In genomic region chr9:120570334-120570725, GRCm38 (mm10) we compare ENCODE assay signal across 8 mouse cellular contexts. TPM values are rescaled to one million over a fixed set of nuclear protein-coding genes. Genes with fewer than 3 reads are reported as not detected.
A peak's percentile ranks its signal among the peaks of the same experiment; 100 is the strongest.
DNase-seq lines count a peak whose midpoint lies in the region; ATAC-seq lines count a peak whose summit lies in the region.

No protein-coding gene starts in this region.

- H3K4me3 ChIP-seq in forebrain, embryonic 15.5 days: peak overlapping the region; percentile 70
- H3K4me3 ChIP-seq in liver, embryonic 15.5 days (replicated peaks): peak overlapping the region; percentile 88

- H3K4me1 ChIP-seq in forebrain, embryonic 15.5 days: peaks cover 21% of the 10 kb centered on the region
- H3K4me1 ChIP-seq in liver, embryonic 15.5 days (replicated peaks): peaks cover 59% of the 10 kb centered on the region

- peak; percentile 30 for DNase-seq in cerebellum, adult 9-11 months
- no peak for DNase-seq in cerebellum, adult 8-10 months
- DNase-seq in 3T3-L1 (ENCODE audit: low read depth, low spot score): peak; percentile 21
- DNase-seq in right cerebral cortex, adult 18-20 months: no peak
- no peak for DNase-seq in cerebellum, postnatal 10 days
- DNase-seq in gastrocnemius, postnatal 4 days (ENCODE audit: low spot score in 2 of 2): no peak

- peak overlapping the region; percentile 87 for H3K4me2 ChIP-seq in forebrain, embryonic 15.5 days (replicated peaks)
- H3K4me2 ChIP-seq in liver, embryonic 15.5 days: peak overlapping the region; percentile 91

- H3K9ac ChIP-seq in forebrain, embryonic 15.5 days (replicated peaks): 0 out of 2 replicates have a peak overlapping the region, but pooled peaks have one; percentile 57
- H3K9ac ChIP-seq in liver, embryonic 15.5 days: peak overlapping the region; percentile 53; the same call in 1 of the 2 replicates

- no peaks in the 10 kb centered on the region for H3K9me3 ChIP-seq in forebrain, embryonic 15.5 days
- no peaks in the 10 kb centered on the region for H3K9me3 ChIP-seq in liver, embryonic 15.5 days (replicated peaks)

- ATAC-seq in forebrain, embryonic 15.5 days (replicated peaks): no peak
- ATAC-seq in liver, embryonic 15.5 days (ENCODE audit: insufficient read depth): no peak

- peaks cover 26% of the 10 kb centered on the region for H3K36me3 ChIP-seq in forebrain, embryonic 15.5 days
- peaks cover 30% of the 10 kb centered on the region for H3K36me3 ChIP-seq in liver, embryonic 15.5 days (replicated peaks)

- H3K27ac ChIP-seq in forebrain, embryonic 15.5 days (replicated peaks): no peak overlapping the region
- peak overlapping the region; percentile 76 for H3K27ac ChIP-seq in liver, embryonic 15.5 days (replicated peaks)

- 63% methylated on average over 2 of the region's 2 CpGs for WGBS in forebrain, embryonic 15.5 days
- WGBS in liver, embryonic 15.5 days (ENCODE audit: insufficient replicate concordance): 46% methylated on average over 2 of the region's 2 CpGs

- H3K27me3 ChIP-seq in forebrain, embryonic 15.5 days: no peaks in the 10 kb centered on the region
- H3K27me3 ChIP-seq in liver, embryonic 15.5 days: no peaks in the 10 kb centered on the region

RNA-seq across cellular contexts. Expression of gene Rpl14, which starts 0.9 kb away (rescaled TPM):
- polyA plus RNA-seq in forebrain, embryonic 15.5 days (2015; fragmentation: Nextera tagmentation; extraction: Ambion mirVana): 406 and 432 TPM in 2 replicates
- 332 and 383 TPM in 2 replicates for polyA plus RNA-seq in liver, embryonic 15.5 days (2015; fragmentation: Nextera tagmentation; extraction: Ambion mirVana)
- 100 to 1,000 TPM; 689 to 696 TPM for total RNA-seq in gastrocnemius, postnatal 4 days (2021)

RNA-seq across cellular contexts. Expression of gene Entpd3, which starts 30.7 kb away (rescaled TPM):
- 1.5 and 1.9 TPM in 2 replicates for polyA plus RNA-seq in forebrain, embryonic 15.5 days (2015; fragmentation: Nextera tagmentation; extraction: Ambion mirVana)
- polyA plus RNA-seq in liver, embryonic 15.5 days (2015; fragmentation: Nextera tagmentation; extraction: Ambion mirVana): 0.14 TPM in 1 of 2 replicates, not detected in the other
- total RNA-seq in gastrocnemius, postnatal 4 days (2021): not detected

Comparison
In these comparisons a context has a peak if more than half of its experiments do, and no peak if none do; other contexts are left out.
1. DNase-seq: peak in cerebellum, adult 9-11 months (single experiment) and 3T3-L1 (single experiment); none in cerebellum, adult 8-10 months (single experiment), right cerebral cortex, adult 18-20 months (single experiment), cerebellum, postnatal 10 days (0 of 2) and gastrocnemius, postnatal 4 days (0 of 2).